Mouse (Mus musculus) megakaryocyte, adult 5-6 weeks (primary cell): Measurements from ENCODE around the gene Ddb2. TPM values are rescaled to one million over a fixed set of nuclear protein-coding genes. Genes with fewer than 3 reads are reported as not detected.

Source experiments
- ATAC-seq: 2 replicates; pipeline ENCODE4 v1.8.0; 2016; ENCODE audit warnings: mild to moderate bottlenecking, inconsistent platforms; ENCODE audit not compliant: poor library complexity, severe bottlenecking
- total RNA-seq, 2 experiments: library from RNA; stranded (forward) in 1 of 2; stranded (reverse) in 1 of 2; fragments of 153-499, 151-499 nt in 1 of 2; fragments of 221-1000, 200-1000 nt in 1 of 2; gene quantifications; 2 replicates each; pipeline versions ENCODE4 v1.2.3 to v1.2.4; 2015 to 2017

Ddb2 gene
- total RNA-seq, 2 experiments from 2014 or later, result 7.3 to 7.7 TPM

DNA sequence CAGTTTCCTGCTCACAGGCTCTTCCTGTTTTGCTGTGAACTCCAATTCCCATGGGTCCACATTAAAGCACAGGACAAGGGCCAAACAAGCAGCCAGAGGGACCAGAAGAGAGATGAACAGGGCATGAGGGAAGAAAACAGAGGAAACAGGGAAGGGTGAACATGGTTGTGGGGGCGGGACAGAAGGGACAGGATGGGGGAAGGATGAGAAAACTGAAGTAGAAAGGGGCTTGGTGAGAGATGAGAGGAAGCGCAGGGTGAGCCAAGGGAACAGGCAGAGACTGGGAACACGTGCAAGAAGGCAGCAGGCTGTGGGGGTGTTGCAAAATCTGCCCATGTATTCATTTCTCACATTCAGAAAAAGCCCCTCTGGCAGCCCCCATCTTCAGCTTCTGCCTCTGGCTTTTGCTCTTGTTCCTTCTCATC, 40.2 kb downstream of the Ddb2 start:
- ATAC-seq, result no peak

DNA sequence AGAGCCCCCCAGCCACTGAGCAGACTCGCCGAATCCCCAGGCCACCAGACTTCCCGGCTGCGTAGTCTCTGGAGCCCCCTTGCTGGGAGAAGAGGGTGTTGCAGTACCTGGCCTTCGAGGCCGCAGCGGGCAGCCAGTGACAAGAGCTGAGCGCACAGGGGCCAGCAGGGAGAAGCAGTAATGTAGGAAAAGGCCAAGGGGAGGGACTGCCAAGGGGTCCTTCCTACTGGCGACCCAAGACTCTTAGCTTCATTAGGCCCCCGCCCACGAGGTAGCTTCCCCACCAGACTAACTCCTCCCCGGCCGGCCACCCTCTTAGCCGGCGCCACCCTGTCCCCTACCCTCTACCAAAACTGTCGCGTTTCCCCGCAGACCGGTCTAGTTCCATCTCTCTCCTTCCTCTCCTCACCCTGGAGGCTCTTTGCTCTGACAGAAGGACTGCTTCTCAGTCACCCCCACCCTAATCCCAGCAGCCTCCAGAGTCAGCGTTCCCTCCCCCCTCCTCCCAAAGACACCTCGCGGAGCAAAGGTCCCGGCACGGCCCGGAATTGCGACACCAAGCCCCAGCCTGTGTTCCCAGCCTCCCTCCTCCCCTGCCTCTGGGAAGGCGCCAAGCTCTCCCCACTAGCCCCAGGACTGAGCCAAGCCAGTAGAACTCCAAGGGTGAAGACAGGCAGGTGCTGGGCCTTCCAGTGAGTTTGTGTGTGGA, 42.0 kb downstream of the Ddb2 start:
- ATAC-seq, result peak; percentile 95

DNA sequence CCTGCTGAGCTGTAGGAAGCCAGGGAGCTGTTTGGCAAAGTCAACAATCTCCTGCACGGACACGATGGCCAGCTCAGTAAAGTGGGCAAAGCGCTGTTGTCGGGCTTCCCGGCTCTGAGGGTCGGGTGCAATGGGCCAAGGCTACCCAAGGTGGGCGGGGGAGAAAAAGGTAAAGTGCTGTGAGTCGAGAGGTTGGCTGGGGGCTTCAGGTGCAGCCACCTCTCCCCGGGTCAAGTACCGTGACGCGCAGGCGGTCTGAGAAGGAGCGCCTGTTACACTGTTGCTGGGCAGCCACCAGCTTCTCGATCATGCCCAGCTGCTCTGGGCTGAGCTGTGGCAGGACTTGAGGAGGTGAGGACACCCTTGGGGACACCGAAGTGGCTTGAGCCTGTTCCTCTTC, 46.3 kb downstream of the Ddb2 start:
- no peak for ATAC-seq

DNA sequence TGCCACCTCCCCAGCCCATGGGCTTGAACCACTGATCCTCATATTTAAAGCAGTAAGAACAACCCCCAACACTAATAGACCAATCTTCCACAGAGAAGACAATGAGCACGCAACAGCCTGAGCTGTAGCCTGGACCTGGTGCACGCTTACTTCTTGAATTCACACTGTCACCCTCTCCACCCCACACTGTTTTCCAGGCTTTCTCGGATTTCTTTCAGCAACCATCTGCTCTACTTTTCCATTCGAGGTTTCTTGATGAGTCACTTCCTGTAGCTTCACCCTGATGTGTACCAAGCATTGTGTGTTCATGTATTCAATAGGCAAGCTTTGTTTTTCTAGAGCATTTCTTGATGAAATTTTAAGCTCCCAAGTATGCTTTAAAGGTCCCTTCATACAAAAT, 49.4 kb downstream of the Ddb2 start:
- no peak for ATAC-seq

DNA sequence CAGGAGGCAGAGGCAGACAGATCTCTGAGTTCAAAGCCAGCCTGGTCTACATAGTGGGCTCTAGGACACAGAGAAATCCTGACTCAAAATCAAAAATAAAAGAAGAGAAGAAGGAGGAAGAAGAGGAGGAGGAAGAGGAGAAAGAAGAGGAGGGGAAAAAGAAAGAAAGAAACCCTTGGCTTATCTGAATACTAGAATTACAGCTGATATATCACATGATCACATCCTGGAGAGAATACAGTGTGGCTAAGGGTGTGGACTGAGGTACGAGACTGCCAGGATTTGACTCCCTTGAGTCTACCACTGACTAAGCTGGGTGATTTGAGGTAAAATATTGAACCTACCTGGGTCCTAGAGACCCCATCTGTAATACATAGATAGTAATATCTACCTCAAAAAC, 50.6 kb downstream of the Ddb2 start:
- ATAC-seq, result no peak

DNA sequence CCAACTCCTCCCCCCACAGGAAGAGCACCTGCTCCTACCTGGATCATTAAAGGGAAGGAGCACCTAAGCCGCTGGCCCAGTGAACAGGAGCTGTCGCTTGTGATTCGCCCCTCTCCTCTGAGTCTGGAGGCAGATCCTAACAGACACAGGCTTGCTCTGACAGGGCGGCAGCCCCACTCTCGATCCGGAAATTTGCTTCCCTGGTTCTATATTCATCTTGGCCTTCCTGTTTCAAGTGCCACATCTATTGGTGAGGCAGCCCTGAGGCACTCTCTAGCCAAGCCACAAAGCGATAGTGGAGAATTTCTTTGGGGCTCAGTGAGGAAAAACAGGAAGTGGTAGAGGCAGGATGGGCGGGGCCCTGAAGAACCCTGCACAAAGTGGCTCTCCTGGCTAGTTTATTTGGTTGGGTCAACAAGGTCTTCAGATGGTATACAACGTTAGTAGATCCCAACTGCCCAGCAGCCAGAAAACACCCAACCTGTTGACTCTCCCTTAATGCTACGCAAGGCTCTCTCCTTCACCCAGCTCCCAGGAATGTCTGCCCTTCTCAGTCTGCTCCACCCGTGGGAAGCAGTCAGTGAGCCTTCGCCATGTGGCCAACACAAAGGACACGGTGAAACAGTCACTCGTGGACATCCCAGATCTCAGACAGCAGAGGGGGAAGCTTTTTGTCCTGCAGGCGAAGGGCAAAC, 52.9 kb downstream of the Ddb2 start, which contains the start of gene Madd:
Gene Madd (minus strand): TSS at position 127 of the 695 bp plus-strand sequence.
- ATAC-seq, result peak; percentile 70

DNA sequence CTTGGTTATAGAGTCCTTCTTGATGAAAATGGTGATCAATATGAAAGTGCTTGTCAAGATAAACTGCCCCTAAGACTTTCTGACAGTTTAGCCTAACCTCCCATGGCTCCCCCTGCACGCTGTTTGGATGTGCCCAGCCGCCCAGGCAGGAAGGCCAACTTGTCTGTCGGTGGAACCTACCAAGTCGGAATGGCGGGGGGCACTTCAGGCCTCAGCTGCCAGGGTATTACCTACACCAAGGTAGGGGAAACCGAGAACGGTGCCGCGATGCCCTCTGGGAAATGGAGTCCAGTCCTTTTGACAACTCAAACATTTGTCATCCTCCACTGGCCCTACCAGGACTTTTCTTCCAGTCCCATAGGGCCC, 53.7 kb downstream of the Ddb2 start:
- ATAC-seq, result peak; percentile 89

DNA sequence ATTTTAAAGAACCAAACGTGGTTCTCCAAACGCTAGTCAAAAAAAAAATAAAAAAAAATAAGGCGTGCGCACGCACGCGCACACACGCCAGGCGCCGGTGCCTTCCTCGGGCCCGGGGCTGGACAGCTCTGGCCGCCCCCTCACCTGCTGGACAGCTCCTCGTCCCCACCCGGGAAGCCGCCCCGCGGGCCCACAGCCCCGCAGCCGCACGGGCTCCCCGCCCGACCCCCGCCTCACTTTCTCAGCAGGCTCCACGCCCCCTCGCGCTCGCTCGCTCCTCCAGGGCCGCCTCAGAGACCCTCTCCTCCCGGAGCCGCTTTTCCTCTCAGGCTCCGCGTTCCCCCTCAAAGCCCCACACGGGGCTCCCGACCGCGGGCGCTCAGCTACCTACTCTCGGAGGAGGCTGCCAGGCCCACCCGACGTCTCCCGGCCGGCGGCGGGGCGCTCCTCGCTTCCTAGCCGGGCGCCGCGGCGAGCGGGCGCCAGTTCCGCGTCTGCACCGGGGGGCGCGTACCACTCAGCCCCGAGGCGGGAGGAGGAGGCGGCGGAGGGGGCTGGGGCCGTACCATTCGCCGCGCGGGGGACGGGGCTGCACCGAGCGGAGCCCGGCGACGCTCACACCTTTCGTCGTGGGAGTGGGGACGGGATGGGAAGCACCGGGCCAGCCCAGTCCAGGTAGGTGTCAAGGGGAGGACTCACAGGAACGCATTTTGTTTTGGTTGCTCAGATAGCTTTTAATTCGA, 54.2 kb downstream of the Ddb2 start:
- ATAC-seq, result peak; percentile 61

DNA sequence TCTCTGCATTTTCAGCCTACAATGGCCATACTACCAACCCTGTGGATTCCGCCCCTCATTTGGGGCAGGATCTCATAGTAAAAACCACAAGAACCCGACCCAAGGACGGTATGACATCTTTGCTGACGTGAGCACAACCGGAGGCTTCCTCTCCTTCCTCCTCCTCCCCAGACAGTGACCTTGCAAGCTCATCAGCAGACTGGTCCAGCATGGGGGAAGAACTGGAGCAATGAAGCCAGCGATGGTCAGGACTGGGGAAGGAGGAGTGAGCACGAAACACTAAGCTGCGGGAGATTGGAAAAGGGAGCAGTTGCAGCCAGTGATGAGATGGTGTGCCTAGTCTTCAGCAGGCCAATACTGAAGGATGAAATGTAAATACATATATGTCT, 54.8 kb downstream of the Ddb2 start:
- ATAC-seq, result peak; percentile 20; the same call in 1 of the 2 replicates

DNA sequence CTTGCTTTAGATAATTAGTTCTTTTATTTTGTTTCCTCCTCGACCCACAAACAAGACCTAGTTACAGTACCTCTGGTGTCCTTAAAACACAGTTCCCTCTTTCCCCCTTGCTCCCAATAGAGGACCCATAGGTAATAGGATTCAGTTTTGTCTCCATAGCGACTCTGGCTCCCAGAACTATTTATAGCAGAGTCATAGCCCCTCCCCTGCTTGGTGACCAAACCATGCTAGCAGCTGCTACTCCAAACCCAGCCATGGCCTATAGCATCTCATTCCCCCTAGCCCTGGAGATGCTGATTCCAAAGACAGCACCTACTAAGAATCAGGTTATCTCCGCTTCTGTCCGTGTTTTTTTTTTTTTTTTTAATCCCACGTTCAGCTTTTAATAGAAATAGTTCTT, 56.1 kb downstream of the Ddb2 start:
- no peak for ATAC-seq

DNA sequence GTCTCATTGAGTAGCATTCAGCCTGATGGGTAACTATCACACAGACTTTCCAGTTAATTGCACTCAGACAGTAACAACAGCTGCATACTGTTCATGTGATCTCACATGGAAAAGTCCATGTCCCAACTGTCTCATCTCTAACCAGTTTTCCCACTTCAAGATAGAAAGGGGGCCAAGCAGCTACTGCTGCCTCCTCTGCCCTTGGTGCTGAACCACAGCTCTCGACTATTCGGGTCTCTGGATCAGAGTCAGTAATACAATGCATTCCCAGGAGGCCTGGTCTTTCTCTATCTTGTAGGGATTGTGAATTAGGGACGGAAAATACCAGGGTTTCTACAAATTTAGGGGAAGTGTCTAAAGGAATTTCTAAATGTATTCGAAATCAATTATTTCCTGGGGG, 57.0 kb downstream of the Ddb2 start:
- no peak for ATAC-seq

DNA sequence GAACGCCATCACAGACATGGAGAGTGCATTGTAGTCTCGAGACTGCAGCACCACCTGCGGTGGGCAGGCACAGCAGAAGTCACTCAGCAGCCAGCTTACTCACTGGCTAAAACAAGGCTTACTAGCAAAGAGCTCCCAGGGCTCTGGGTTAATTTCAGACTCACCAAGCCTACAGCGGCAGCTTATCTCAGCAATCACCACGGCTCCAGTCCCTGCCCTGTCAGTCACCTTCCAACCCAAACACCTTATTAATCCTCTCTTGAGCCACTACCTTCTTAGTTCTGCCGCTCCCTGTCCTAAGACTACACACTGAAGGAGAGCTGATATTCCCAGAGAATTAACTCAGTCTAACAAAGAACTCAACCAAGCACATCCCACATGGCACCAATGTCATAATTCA, 60.5 kb downstream of the Ddb2 start:
- no peak for ATAC-seq

DNA sequence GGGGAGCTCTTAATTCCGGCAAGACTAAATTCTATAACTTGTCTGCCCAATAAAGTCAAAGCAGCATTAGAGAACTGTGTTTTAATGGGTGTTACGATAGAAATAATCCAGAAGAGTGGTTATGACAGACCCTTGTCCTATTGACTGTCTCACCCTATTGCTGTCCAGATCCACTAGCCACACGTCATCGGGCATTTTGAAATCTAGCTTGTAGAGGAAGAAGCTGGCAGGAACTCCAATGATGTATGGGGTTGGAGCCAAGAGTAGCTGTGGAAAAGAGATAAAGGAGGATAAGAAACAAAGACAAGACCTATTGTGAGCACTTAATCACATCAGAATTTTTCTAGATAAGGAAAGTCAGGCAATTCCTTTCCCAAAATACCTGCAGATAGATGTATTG, 61.3 kb downstream of the Ddb2 start:
- ATAC-seq, result no peak

DNA sequence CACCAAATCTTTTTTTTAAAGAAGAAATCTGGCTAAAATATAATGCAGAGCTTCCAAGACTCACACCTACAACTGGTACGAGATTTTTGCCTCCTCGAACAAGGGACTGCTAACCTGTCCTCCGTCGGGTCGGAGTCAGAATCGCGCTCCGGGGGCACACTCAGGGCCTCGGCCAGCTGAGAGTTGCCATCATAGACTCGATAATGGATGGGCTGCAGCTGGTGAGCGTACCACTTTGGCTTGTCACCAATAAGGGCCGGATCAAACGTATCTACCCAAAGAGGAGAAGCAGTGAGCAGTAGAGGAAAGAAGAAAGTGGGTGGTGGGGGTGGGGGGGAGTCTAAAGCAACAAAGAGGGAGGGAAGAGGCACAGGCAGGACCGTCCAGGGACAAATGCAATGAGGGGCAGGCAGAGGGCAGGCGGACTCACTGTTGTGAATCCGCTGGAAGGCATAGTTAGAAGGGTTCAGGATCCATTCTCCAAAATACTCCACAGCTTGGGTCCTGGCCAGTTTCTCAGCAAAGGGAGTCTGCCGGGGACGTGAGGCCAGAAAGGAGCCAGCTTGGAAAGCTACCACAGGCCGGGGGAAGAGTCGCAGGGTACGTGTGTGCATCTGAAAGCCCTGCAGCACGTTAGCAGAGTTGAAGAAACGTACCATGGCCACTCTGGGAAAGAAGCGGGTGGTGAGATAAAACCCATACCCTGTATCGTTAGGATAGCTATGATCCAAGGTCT, 67.0 kb downstream of the Ddb2 start:
- no peak for ATAC-seq

DNA sequence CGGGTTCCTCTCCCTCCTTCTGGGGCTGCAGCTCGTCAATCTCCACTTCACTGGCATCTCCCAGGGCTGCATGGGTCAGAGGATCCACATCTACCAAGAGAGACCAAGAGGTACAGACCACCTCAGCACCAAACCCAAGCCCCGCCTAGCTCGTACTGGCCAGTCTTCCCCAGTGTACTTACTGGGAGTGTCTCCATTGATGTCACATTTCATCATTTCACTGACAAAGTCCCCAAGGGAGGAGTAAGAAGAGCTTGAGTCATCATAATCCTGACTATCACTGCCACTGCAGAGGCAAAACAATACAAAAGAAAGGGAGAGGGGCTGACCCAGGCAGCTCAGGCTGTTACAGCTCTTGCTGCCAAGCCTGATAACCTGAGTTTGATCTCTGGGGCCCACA, 69.2 kb downstream of the Ddb2 start:
- ATAC-seq, result no peak

DNA sequence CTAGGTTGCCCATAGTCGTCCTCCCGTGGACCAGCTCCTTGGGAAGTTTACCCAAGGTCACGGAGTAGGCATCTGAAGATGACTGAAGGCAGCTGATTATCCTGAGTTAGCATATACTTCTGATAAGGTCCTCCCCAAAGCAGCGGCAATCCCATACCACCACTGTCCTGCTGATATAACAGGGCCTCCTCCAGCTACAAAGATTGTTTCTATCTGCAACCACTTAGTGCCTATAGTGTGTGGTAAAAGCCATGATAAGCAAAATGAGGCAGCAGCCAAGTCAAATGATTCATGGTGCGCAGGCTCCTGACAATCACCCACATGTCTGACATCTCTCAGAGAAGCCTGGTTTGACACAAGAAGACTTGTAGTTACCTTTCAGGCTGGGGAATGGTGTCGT, 71.8 kb downstream of the Ddb2 start:
- no peak for ATAC-seq

DNA sequence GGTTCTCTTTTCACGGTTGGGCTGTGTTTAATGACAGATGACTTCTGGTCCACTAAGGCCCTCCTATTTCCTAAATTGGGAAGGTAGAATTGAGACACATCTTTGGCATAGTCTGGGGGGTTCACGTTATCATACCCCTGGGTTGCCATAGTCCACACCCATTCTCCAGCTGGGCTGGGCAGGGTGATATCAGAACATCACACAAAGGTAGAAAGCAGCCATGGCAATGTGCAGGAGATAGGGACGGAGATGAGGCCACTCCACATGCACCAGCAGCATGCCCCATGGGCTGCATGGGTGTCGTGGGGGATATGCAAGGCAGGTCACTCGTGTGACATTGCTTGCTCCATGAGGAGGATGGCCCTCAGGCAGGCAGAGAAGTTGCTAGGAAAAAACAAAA, 73.2 kb downstream of the Ddb2 start:
- no peak for ATAC-seq

DNA sequence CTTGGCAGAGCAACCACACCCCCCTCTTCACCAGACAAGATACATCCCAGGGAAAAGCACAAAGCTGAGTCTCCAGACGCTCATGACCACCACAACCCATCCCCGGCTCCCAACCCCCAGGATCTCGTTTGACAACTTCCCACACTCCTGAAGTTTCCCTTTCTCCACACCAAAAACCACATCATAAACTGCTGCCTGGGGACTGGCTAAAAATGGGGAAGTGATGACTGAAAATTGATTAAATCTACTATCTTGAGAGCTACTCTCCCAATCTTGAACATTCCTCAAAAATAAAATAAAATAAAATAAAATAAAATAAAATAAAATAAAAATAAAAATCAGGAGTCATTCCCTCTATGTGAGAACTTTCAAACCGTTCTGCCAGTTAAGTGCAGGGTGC, 73.8 kb downstream of the Ddb2 start:
- ATAC-seq, result no peak
